Mouse (Mus musculus): Measurements from ENCODE around the gene Scarf1. TPM values are rescaled to one million over a fixed set of nuclear protein-coding genes. Genes with fewer than 3 reads are reported as not detected.

Gene Scarf1
- polyA plus RNA-seq, 1 experiment from 2014 or later: 4.4 TPM

DNA sequence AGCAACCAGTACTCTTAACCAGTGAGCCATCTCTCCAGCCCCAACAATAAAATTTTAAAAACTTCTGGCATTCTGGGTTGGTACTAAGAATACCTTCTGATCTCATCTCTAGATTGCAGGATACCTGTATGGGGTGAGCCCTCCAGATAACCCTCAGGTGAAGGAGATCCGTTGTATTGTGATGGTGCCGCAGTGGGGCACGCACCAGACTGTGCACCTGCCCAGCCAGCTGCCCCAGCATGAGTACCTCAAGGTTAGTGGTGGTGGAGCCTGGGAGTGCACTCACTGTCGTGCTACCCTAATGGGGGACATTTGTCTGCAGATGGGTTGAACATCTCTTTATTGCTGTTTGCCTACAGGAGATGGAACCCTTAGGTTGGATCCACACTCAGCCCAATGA lies 5.2 kb upstream of the Scarf1 start:
- H3K9ac ChIP-seq (ENCODE audit: low read length): no peak overlapping the region
- ATAC-seq (ENCODE audit: insufficient read depth, low FRiP score, low TSS enrichment) (no peak), DNase-seq (ENCODE audit: low spot score) (no peak)
- no peak overlapping the region for H3K4me2 ChIP-seq (ENCODE audit: low read depth)
- no peaks in the 10 kb centered on the region for H3K9me3 ChIP-seq (ENCODE audit: control insufficient read depth, low read length)
- H3K27me3 ChIP-seq (ENCODE audit: control insufficient read depth, insufficient read depth, low read length): no peaks in the 10 kb centered on the region
- H3K27ac ChIP-seq (ENCODE audit: low read depth, low read length): no peak overlapping the region
- no peak overlapping the region for H3K4me3 ChIP-seq (ENCODE audit: low read depth, low read length)
- H3K4me1 ChIP-seq (ENCODE audit: control insufficient read depth, insufficient read depth, low read length): peaks cover 10% of the 10 kb centered on the region; the same call in 1 of the 2 replicates
- WGBS: 96% methylated on average over 4 of the region's 4 CpGs
- peaks cover 33% of the 10 kb centered on the region for H3K36me3 ChIP-seq (ENCODE audit: control insufficient read depth, insufficient read depth, low read length)

GRCm38 (mm10) chr11:75508904-75509303 lies 4.4 kb upstream of the Scarf1 start:
- no peak for DNase-seq (ENCODE audit: low spot score)
- Histone ChIP-seq H3K27me3 (ENCODE audit: control insufficient read depth, insufficient read depth, low read length) (no peaks in the 10 kb centered on the region), H3K4me1 (ENCODE audit: control insufficient read depth, insufficient read depth, low read length) (peaks cover 10% of the 10 kb centered on the region; the same call in 1 of the 2 replicates), H3K36me3 (ENCODE audit: control insufficient read depth, insufficient read depth, low read length) (peaks cover 27% of the 10 kb centered on the region), H3K9ac (ENCODE audit: low read length) (no peak overlapping the region), H3K27ac (ENCODE audit: low read depth, low read length) (no peak overlapping the region), H3K9me3 (ENCODE audit: control insufficient read depth, low read length) (no peaks in the 10 kb centered on the region), H3K4me2 (ENCODE audit: low read depth) (no peak overlapping the region), H3K4me3 (ENCODE audit: low read depth, low read length) (no peak overlapping the region)
- WGBS: 66% methylated on average over 8 of the region's 8 CpGs
- no peak for ATAC-seq (ENCODE audit: insufficient read depth, low FRiP score, low TSS enrichment)

DNA sequence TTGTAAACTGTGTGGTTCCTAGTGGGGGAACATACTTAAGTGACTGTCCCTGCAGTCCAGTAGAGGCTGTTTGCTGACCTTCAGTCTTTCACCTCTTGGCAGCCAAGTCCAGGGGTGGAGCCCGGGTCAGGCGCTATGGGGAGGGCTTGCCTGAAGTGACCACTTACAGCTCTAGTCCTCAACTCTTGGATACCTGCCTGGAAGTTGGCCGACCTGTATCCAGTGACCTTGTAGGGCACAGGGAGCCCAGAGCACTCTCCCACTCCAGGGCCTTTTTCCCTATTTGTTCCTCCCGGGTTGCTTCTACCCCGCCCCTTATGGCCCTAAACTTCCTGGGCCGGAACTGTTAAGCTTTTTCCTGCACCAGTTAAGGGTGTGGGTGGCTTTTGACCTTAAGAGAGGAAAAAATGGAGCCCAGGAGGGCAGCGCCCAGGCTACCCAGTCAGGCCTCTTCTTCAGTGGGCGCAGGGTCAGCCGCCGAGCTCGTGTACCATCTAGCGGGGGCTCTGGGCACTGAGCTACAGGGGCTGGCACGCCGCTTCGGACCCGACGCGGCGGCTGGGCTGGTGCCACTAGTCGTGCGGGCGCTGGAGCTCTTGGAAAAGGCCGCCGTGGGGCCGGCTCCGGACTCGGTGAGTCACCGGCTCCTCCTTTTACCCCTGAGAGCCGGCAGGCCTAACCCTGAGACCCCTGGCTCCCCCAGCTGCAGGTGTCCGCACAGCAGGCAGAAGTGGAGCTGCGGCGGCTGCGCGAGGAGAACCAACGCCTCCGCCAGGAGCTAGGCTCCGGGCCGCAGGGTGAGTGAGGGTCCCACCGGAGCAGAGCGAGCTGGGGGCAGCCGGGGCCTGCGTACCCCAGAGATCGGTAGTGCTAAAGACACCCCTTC lies 3.4 kb upstream of the Scarf1 start, which contains the start of gene Rilp:
TSS of gene Rilp (plus strand) at position 354 of the 886 bp plus-strand sequence.
- DNase-seq (ENCODE audit: low spot score) (no peak), ATAC-seq (ENCODE audit: insufficient read depth, low FRiP score, low TSS enrichment) (peak; percentile 80)
- peaks cover 22% of the 10 kb centered on the region for H3K36me3 ChIP-seq (ENCODE audit: control insufficient read depth, insufficient read depth, low read length)
- H3K27me3 ChIP-seq (ENCODE audit: control insufficient read depth, insufficient read depth, low read length): no peaks in the 10 kb centered on the region
- H3K4me2 ChIP-seq (ENCODE audit: low read depth): peak within 1 kb of the TSS; percentile 96
- peak within 1 kb of the TSS; percentile 43 for H3K9ac ChIP-seq (ENCODE audit: low read length)
- H3K4me1 ChIP-seq (ENCODE audit: control insufficient read depth, insufficient read depth, low read length): peaks cover 10% of the 10 kb centered on the region; the same call in 1 of the 2 replicates
- peak within 1 kb of the TSS; percentile 64; the same call in 1 of the 2 replicates for H3K27ac ChIP-seq (ENCODE audit: low read depth, low read length)
- H3K9me3 ChIP-seq (ENCODE audit: control insufficient read depth, low read length): no peaks in the 10 kb centered on the region
- 2% methylated on average over 43 of the region's 43 CpGs for WGBS
- H3K4me3 ChIP-seq (ENCODE audit: low read depth, low read length): peak within 1 kb of the TSS; percentile 49

GRCm38 (mm10) chr11:75510627-75510993 lies 2.7 kb upstream of the Scarf1 start:
- H3K27ac ChIP-seq (ENCODE audit: low read depth, low read length): peak overlapping the region; percentile 64; the same call in 1 of the 2 replicates
- ATAC-seq (ENCODE audit: insufficient read depth, low FRiP score, low TSS enrichment): peak; percentile 79
- H3K4me2 ChIP-seq (ENCODE audit: low read depth): peak overlapping the region; percentile 96
- H3K9me3 ChIP-seq (ENCODE audit: control insufficient read depth, low read length): no peaks in the 10 kb centered on the region
- H3K36me3 ChIP-seq (ENCODE audit: control insufficient read depth, insufficient read depth, low read length): peaks cover 21% of the 10 kb centered on the region
- H3K27me3 ChIP-seq (ENCODE audit: control insufficient read depth, insufficient read depth, low read length): no peaks in the 10 kb centered on the region
- 2% methylated on average over 24 of the region's 24 CpGs for WGBS
- peak overlapping the region; percentile 49 for H3K4me3 ChIP-seq (ENCODE audit: low read depth, low read length)
- H3K9ac ChIP-seq (ENCODE audit: low read length): peak overlapping the region; percentile 43
- peak; percentile 95 for DNase-seq (ENCODE audit: low spot score)
- H3K4me1 ChIP-seq (ENCODE audit: control insufficient read depth, insufficient read depth, low read length): peaks cover 10% of the 10 kb centered on the region; the same call in 1 of the 2 replicates

GRCm38 (mm10) chr11:75511213-75511612 lies 2.1 kb upstream of the Scarf1 start:
- Histone ChIP-seq H3K4me2 (ENCODE audit: low read depth) (no peak overlapping the region), H3K27ac (ENCODE audit: low read depth, low read length) (no peak overlapping the region), H3K4me3 (ENCODE audit: low read depth, low read length) (no peak overlapping the region), H3K27me3 (ENCODE audit: control insufficient read depth, insufficient read depth, low read length) (no peaks in the 10 kb centered on the region), H3K4me1 (ENCODE audit: control insufficient read depth, insufficient read depth, low read length) (peaks cover 10% of the 10 kb centered on the region; the same call in 1 of the 2 replicates), H3K9ac (ENCODE audit: low read length) (no peak overlapping the region), H3K36me3 (ENCODE audit: control insufficient read depth, insufficient read depth, low read length) (peaks cover 18% of the 10 kb centered on the region), H3K9me3 (ENCODE audit: control insufficient read depth, low read length) (no peaks in the 10 kb centered on the region)
- ATAC-seq (ENCODE audit: insufficient read depth, low FRiP score, low TSS enrichment) (no peak), DNase-seq (ENCODE audit: low spot score) (no peak)
- WGBS: 92% methylated on average over 6 of the region's 6 CpGs

- no peaks in the 10 kb centered on the region for H3K9me3 ChIP-seq (ENCODE audit: control insufficient read depth, low read length)
- no peaks in the 10 kb centered on the region for H3K27me3 ChIP-seq (ENCODE audit: control insufficient read depth, insufficient read depth, low read length)
- peaks cover 10% of the 10 kb centered on the region; the same call in 1 of the 2 replicates for H3K4me1 ChIP-seq (ENCODE audit: control insufficient read depth, insufficient read depth, low read length)
- H3K27ac ChIP-seq (ENCODE audit: low read depth, low read length): no peak overlapping the region
- H3K9ac ChIP-seq (ENCODE audit: low read length): no peak overlapping the region
- DNase-seq (ENCODE audit: low spot score) (no peak), ATAC-seq (ENCODE audit: insufficient read depth, low FRiP score, low TSS enrichment) (no peak)
- no peak overlapping the region for H3K4me3 ChIP-seq (ENCODE audit: low read depth, low read length)
- WGBS: 84% methylated on average over 9 of the region's 9 CpGs
- H3K4me2 ChIP-seq (ENCODE audit: low read depth): no peak overlapping the region
- H3K36me3 ChIP-seq (ENCODE audit: control insufficient read depth, insufficient read depth, low read length): peaks cover 14% of the 10 kb centered on the region
These were observed 880 bp upstream of the Scarf1 start for GRCm38 (mm10) chr11:75512301-75513018.

DNA sequence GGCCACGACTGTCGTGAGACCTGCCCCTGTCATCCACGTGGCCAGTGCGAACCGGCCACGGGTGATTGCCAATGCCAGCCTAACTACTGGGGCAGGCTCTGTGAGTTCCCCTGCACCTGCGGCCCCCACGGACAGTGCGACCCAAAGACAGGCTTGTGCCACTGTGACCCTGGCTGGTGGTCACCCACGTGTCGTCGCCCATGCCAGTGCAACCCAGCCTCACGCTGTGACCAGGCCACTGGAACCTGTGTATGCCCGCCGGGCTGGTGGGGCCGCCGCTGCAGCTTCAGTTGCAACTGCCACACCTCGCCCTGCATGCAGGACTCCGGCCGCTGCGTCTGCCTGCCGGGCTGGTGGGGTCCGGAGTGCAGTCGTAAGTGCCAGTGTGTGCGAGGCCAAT lies 1.8 kb downstream of the Scarf1 start:
- peaks cover 5% of the 10 kb centered on the region; the same call in 1 of the 2 replicates for H3K4me1 ChIP-seq (ENCODE audit: control insufficient read depth, insufficient read depth, low read length)
- H3K36me3 ChIP-seq (ENCODE audit: control insufficient read depth, insufficient read depth, low read length): no peaks in the 10 kb centered on the region
- no peaks in the 10 kb centered on the region for H3K27me3 ChIP-seq (ENCODE audit: control insufficient read depth, insufficient read depth, low read length)
- H3K9me3 ChIP-seq (ENCODE audit: control insufficient read depth, low read length): no peaks in the 10 kb centered on the region
- ATAC-seq (ENCODE audit: insufficient read depth, low FRiP score, low TSS enrichment) (no peak), DNase-seq (ENCODE audit: low spot score) (no peak)
- H3K27ac ChIP-seq (ENCODE audit: low read depth, low read length): no peak overlapping the region
- H3K9ac ChIP-seq (ENCODE audit: low read length): no peak overlapping the region
- H3K4me2 ChIP-seq (ENCODE audit: low read depth): no peak overlapping the region
- H3K4me3 ChIP-seq (ENCODE audit: low read depth, low read length): no peak overlapping the region
- WGBS: 90% methylated on average over 25 of the region's 25 CpGs

DNA sequence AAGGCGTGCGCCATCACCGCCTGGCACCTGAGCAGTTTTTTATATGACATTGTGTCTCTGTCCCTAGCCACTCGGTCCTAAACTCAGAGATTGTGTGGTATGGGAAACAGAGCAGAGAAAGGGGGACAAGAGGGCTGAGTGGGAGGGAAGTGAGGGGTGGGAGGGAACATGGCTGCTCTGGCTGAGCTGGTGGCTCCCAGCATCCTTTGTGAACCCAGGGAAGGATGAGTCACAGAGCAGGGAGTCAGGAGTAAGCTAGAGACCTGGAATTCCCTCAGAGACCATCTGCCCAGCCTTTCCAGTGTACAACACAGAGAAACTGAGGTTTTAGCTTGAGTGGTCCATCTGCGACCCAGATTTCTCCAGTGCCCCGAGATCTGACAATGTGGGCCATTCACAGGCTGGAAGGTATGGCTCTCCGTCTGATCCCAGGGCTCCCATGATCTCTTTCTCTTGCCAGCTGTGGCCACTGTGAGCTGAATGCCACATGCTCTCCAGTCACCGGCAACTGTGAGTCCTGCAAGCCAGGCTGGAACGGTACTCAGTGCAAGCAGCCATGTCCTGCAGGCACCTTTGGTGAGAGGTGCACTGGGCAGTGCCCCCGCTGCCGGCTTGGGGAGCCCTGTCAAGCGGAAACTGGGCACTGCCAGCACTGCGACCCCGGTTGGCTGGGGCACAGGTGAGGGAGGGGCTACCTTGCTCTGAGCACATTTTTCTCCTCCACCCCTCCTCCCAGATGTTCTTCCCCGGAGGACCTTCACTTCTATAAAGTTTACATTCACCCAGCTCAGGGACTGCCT lies 6.7 kb downstream of the Scarf1 start:
- Histone ChIP-seq H3K27me3 (ENCODE audit: control insufficient read depth, insufficient read depth, low read length) (no peaks in the 10 kb centered on the region), H3K9ac (ENCODE audit: low read length) (no peak overlapping the region), H3K4me2 (ENCODE audit: low read depth) (no peak overlapping the region), H3K4me3 (ENCODE audit: low read depth, low read length) (no peak overlapping the region), H3K36me3 (ENCODE audit: control insufficient read depth, insufficient read depth, low read length) (no peaks in the 10 kb centered on the region), H3K9me3 (ENCODE audit: control insufficient read depth, low read length) (no peaks in the 10 kb centered on the region), H3K4me1 (ENCODE audit: control insufficient read depth, insufficient read depth, low read length) (no peaks in the 10 kb centered on the region), H3K27ac (ENCODE audit: low read depth, low read length) (no peak overlapping the region)
- no peak for DNase-seq (ENCODE audit: low spot score)
- ATAC-seq (ENCODE audit: insufficient read depth, low FRiP score, low TSS enrichment): no peak
- WGBS: 79% methylated on average over 15 of the region's 15 CpGs
